Mouse (Mus musculus) heart, embryonic 11.5 days (tissue): Measurements from ENCODE around the gene Cbwd1. TPM values are rescaled to one million over a fixed set of nuclear protein-coding genes. Genes with fewer than 3 reads are reported as not detected.

ENCODE experiments used
- ATAC-seq: fragments of 200-750 bp; cut with Nextera tagmentation; replicated peaks from 2 replicates; pipeline ENCODE4 v1.8.0; 2017; ENCODE audit warnings: moderate library complexity; ENCODE audit not compliant: insufficient number of reproducible peaks, low FRiP score, low TSS enrichment
- H3K27ac ChIP-seq: fragments of 300-500 bp; sonication (generic); 2 replicates; pipeline ENCODE4 v1.5.1; 2014; ENCODE audit warnings: mild to moderate bottlenecking, low read depth, low read length
- H3K27me3 ChIP-seq: fragments of 300-500 bp; sonication (generic); 2 replicates; pipeline ENCODE4 v1.6.1; 2014; ENCODE audit warnings: mild to moderate bottlenecking, low read length, mixed read lengths; ENCODE audit not compliant: control insufficient read depth, insufficient read depth
- H3K36me3 ChIP-seq: fragments of 300-500 bp; sonication (generic); 2 replicates; pipeline ENCODE4 v1.6.1; 2014; ENCODE audit warnings: mild to moderate bottlenecking, low read length, moderate library complexity, mixed read lengths; ENCODE audit not compliant: control insufficient read depth, insufficient read depth
- H3K4me1 ChIP-seq: fragments of 300-500 bp; sonication (generic); 2 replicates; pipeline ENCODE4 v1.6.1; 2014; ENCODE audit warnings: low read length; ENCODE audit not compliant: control insufficient read depth, insufficient read depth
- H3K4me2 ChIP-seq: fragments of 300-500 bp; sonication (generic); 2 replicates; pipeline ENCODE4 v1.6.1; 2014; ENCODE audit warnings: mild to moderate bottlenecking, moderate library complexity
- H3K4me3 ChIP-seq: fragments of 300-500 bp; sonication (generic); 2 replicates; pipeline ENCODE4 v1.5.1; 2014; ENCODE audit warnings: low read depth, low read length
- H3K9ac ChIP-seq: fragments of 300-500 bp; sonication (generic); 2 replicates; pipeline ENCODE4 v1.6.1; 2014; ENCODE audit warnings: mild to moderate bottlenecking, low read depth, low read length, moderate library complexity
- H3K9me3 ChIP-seq: fragments of 300-500 bp; sonication (generic); replicated peaks from 2 replicates; pipeline ENCODE4 v1.6.1; 2016; ENCODE audit warnings: low read length; ENCODE audit not compliant: control insufficient read depth
- WGBS: fragments of 180-500 bp; shearing (Covaris S2); extraction: QIAGEN DNeasy Blood & Tissue Kit; methylation state at CpG from one replicate; pipeline ENCODE4 v1.1.7; 2014; ENCODE audit not compliant: insufficient replicate concordance; 5-methylcytosine and 5-hydroxymethylcytosine counted together
- polyA plus RNA-seq: library from polyadenylated mRNA; unstranded; fragments of >200 nt; fragmentation: Nextera tagmentation; extraction: Ambion mirVana; gene quantifications from 2 replicates; pipeline ENCODE4 v1.2.1, GENCODE M21; 2014

Cbwd1 gene
- polyA plus RNA-seq, 1 experiment from 2014 or later = 20.0 TPM

- H3K4me1 ChIP-seq = 0 out of 2 replicates have a peak, but pooled peaks cover 2% of the 10 kb centered on the region
- H3K27ac ChIP-seq = no peak overlapping the region
- no peaks in the 10 kb centered on the region for H3K36me3 ChIP-seq
- 60% methylated on average over 5 of the region's 5 CpGs for WGBS
- H3K27me3 ChIP-seq = peaks cover 15% of the 10 kb centered on the region; the same call in 1 of the 2 replicates
- H3K9ac ChIP-seq = peak overlapping the region; percentile 76; the same call in 1 of the 2 replicates
- no peaks in the 10 kb centered on the region for H3K9me3 ChIP-seq
- no peak for ATAC-seq
- H3K4me2 ChIP-seq = peak overlapping the region; percentile 97
- peak overlapping the region; percentile 78; the same call in 1 of the 2 replicates for H3K4me3 ChIP-seq
Observed at GRCm38 (mm10) chr19:24998561-24998960, 37.2 kb upstream of the Cbwd1 start.

DNA sequence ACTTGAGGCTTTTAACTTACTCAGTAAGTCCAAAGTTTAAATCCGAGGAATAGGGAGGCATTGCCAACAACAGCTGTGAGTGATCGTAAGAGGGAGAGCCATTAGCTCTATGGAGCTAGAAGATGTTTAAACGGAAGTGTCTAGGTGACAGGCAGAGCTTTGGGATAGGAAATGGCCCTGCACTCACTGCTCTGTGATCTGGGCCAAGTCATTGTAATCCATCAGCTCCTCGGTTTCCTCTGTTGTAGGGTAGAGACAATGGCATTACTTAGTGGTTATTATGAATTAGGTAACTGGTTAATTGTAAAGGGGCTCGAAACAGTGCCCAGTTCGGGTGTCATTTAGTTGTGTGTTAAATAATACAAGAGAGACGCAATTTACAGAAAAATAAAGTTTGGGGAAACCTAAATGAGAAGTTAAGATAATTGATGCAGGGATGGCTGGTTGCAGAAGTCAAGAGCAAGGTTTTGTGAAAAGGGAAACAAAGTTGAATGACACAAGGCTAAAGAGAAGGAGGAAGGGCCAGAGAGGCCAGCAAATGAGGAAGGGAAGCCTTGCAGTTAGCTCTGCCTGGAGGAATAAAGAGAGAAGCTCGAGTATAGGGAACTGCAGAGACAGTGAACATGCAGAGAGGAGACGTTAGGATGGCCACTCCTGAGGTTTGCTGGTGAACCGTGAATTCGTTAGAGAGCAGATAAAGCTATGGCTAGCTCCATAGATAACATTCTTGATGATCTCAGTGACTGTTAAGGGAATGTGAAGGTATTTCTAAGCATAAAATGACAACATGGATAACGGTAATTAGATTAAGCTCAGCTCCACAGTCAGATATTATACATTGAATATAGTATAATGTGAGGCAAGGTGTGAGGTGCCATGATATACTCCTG lies 35.6 kb upstream of the Cbwd1 start:
- H3K27me3 ChIP-seq = peaks cover 15% of the 10 kb centered on the region; the same call in 1 of the 2 replicates
- no peak for ATAC-seq
- no peaks in the 10 kb centered on the region for H3K36me3 ChIP-seq
- no peak overlapping the region for H3K27ac ChIP-seq
- H3K4me3 ChIP-seq = no peak overlapping the region
- no peak overlapping the region for H3K4me2 ChIP-seq
- H3K9me3 ChIP-seq = no peaks in the 10 kb centered on the region
- no peak overlapping the region for H3K9ac ChIP-seq
- 0 out of 2 replicates have a peak, but pooled peaks cover 2% of the 10 kb centered on the region for H3K4me1 ChIP-seq
- 54% methylated on average over 12 of the region's 12 CpGs for WGBS

DNA sequence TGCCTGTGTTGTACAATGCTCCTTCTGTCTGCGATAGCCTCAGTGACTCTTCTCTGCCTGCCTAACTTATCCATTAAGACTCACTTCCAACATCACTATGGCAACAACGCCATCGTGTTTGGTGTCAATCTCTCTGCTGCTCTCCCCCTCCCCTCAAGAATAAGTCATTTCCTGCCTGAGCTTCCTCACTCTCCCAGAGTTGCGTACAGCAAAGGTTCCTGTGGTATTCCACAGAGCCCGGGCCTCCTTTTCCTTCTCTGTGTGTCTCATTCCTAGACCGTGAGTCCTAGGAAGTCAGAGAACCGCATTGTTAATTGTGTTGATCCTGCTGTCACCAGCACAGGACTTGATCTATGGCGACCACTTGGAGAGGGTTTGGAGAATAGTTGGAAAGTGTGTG lies 33.5 kb upstream of the Cbwd1 start:
- WGBS = 32% methylated on average over 8 of the region's 8 CpGs
- ATAC-seq = no peak; the same call in 1 of the 2 replicates

DNA sequence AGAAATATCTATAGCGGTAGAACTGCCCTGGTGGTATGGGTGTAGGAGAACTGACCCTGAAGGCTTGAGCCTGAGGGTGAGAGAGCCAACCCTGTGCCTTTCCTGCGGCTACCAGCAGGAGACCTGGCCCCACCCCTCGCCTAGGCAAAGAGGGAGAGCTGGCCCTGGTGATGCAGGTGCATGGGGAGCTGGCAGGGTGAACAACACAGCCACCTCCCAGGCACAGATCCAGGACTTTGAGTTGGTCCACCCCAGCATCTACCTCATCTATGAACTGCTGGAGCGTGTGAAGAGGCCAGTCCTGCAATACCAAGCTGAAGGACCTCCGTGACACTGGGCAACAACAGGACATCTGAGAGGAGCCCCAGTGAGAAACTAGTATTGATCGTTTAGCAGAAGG lies 32.1 kb upstream of the Cbwd1 start:
- no peak for ATAC-seq
- Histone ChIP-seq H3K4me3 (no peak overlapping the region), H3K27me3 (no peaks in the 10 kb centered on the region; the same call in 1 of the 2 replicates), H3K36me3 (no peaks in the 10 kb centered on the region), H3K4me2 (no peak overlapping the region), H3K27ac (no peak overlapping the region), H3K9me3 (no peaks in the 10 kb centered on the region), H3K9ac (no peak overlapping the region), H3K4me1 (0 out of 2 replicates have a peak, but pooled peaks cover 2% of the 10 kb centered on the region)
- WGBS = 65% methylated on average over 6 of the region's 6 CpGs

More for the DNA sequence above, 33.5 kb upstream of the Cbwd1 start:
- Histone ChIP-seq H3K9me3 (no peaks in the 10 kb centered on the region), H3K27me3 (no peaks in the 10 kb centered on the region; the same call in 1 of the 2 replicates), H3K36me3 (no peaks in the 10 kb centered on the region), H3K9ac (no peak overlapping the region), H3K4me3 (no peak overlapping the region), H3K4me1 (0 out of 2 replicates have a peak, but pooled peaks cover 2% of the 10 kb centered on the region), H3K4me2 (no peak overlapping the region), H3K27ac (no peak overlapping the region)

DNA sequence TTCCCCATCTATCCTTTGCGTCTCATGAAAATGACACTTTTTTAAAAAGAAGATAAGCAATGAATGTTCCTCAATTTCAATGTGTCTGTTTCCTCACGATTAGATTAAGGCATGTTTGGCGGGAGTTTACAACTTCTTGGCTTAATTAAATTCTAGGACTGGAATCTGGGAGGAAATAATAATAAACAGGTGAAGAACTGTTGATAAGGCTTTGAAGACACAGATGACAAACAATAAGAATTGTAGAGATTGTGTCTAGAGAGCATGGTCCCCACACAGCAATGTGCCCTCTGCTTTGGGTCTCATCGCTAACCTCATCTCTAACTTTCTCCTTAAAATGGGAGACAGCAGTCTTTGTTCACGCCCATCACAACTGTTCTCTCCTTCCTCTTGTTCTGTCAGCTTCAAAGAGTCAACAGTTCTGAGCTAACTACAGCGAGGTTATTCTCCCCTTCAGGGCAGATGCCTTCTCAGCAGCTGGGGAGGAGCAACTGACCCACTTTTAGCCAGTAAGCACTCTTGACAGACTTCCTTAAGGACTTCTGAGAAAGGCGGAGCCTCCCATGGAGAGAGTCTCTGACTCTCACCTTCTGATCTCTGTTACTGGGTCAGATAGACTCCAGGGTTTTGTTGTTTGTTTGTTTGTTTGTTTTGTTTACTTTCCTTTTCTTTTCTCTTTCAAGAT lies 28.9 kb upstream of the Cbwd1 start:
- Histone ChIP-seq H3K4me2 (no peak overlapping the region), H3K9me3 (no peaks in the 10 kb centered on the region), H3K4me1 (0 out of 2 replicates have a peak, but pooled peaks cover 2% of the 10 kb centered on the region), H3K27ac (no peak overlapping the region), H3K9ac (no peak overlapping the region), H3K27me3 (no peaks in the 10 kb centered on the region), H3K36me3 (no peaks in the 10 kb centered on the region), H3K4me3 (no peak overlapping the region)
- no peak for ATAC-seq
- 56% methylated on average over 7 of the region's 7 CpGs for WGBS

GRCm38 (mm10) chr19:24988831-24989230 lies 27.4 kb upstream of the Cbwd1 start:
- H3K9ac ChIP-seq = no peak overlapping the region
- H3K27ac ChIP-seq = no peak overlapping the region
- H3K36me3 ChIP-seq = no peaks in the 10 kb centered on the region
- no peak overlapping the region for H3K4me2 ChIP-seq
- 70% methylated on average over 5 of the region's 5 CpGs for WGBS
- no peak for ATAC-seq
- H3K4me3 ChIP-seq = no peak overlapping the region
- no peaks in the 10 kb centered on the region for H3K4me1 ChIP-seq
- H3K9me3 ChIP-seq = no peaks in the 10 kb centered on the region
- no peaks in the 10 kb centered on the region for H3K27me3 ChIP-seq

DNA sequence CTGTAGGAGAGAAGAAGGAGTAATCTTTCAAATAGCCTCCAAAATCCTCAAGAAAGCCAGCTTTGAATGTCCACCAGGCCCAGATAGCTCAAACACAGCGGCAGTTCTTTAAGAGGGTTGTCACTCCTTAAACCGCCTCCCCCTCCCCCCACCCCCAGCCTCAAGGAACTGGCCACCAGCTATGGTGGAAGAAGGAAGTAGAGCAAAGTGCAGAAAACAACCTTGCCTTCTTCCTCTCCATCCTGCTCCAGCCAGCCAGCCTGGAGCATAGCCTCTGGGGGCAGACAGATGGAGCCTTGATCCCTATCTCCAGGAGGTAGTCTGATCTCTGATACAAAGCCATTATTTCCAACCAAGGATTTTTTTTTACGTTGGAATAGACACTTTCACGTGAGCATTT lies 25.9 kb upstream of the Cbwd1 start:
- Histone ChIP-seq H3K4me1 (no peaks in the 10 kb centered on the region), H3K9me3 (no peaks in the 10 kb centered on the region), H3K9ac (no peak overlapping the region), H3K4me2 (no peak overlapping the region), H3K27ac (no peak overlapping the region), H3K4me3 (no peak overlapping the region), H3K27me3 (no peaks in the 10 kb centered on the region), H3K36me3 (no peaks in the 10 kb centered on the region)
- 57% methylated on average over 4 of the region's 4 CpGs for WGBS
- no peak for ATAC-seq

DNA sequence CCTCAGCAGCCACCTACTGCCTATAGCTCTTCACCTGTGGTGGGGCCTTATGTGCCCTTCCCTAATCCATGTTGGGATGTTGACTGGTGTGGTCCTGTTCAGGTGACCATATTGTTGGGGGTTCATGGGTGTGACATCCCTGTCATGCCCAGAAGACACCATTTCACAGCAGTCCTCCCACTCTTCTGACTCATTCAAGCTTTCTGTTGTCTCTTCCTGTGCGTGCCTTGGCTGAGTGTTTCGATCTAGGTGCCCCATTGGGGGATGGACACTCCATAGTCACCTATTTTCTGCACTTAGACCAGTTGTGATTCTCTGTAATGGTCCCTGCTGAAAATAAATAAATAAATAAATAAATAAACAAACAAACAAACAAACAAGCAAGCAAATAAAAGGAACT lies 23.6 kb upstream of the Cbwd1 start:
- H3K27me3 ChIP-seq = no peaks in the 10 kb centered on the region
- no peak overlapping the region for H3K27ac ChIP-seq
- H3K4me1 ChIP-seq = no peaks in the 10 kb centered on the region

More for the DNA sequence above, 23.6 kb upstream of the Cbwd1 start:
- WGBS = 96% methylated on average over 2 of the region's 2 CpGs
- Histone ChIP-seq H3K9me3 (no peaks in the 10 kb centered on the region), H3K4me2 (no peak overlapping the region), H3K4me3 (no peak overlapping the region), H3K9ac (no peak overlapping the region), H3K36me3 (no peaks in the 10 kb centered on the region)
- ATAC-seq = no peak
